Mouse (Mus musculus): ENCODE results near the gene Serpinb1a. TPM values are rescaled to one million over a fixed set of nuclear protein-coding genes. Genes with fewer than 3 reads are reported as not detected.

Gene Serpinb1a
- total and polyA plus RNA-seq, 2 experiments, result 5.1 to 11.2 TPM

DNA sequence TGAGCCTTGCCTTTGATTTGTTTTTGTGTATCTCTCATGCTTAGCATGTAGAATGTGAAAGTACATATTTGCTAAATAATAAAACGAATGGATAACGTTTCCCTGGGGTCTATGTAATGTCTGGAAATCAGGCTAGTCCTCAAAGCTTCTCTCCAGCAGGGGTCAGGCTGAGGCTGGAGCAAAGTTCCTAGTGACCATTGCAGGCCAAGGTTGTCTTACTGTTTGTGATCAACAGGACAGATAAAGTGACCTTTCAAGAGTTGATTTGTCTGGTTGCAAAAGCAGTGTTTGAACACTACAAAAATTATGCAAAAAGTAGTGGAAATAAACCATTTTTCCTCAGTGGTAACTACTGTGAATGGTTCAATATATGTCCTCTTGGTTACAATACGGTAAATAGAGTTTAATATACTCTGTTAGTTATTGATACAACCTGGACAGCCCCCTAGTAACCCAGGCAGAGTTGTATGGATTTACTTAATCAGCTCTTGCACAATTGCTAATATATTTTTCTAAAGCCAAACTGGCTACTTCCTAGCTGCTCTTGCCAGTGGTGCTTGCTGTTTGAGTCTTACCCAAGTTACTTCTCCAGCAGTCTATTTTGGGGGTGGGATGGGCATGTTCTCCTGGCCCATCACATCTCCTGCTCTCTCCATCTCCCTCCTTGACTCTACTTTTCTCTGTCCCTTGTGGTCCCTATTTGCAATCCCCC, 23.7 kb downstream of the Serpinb1a start:
- peak; percentile 51; the same call in 1 of the 2 replicates for TF ChIP-seq CTCF (IDR thresholded peaks at IDR 0.05; ENCODE audit: low read depth, low read length)
- no peak for TF ChIP-seq POLR2A (IDR thresholded peaks at IDR 0.05; ENCODE audit: extremely low read depth, insufficient read depth, low read length)
- Histone ChIP-seq H3K4me3 (ENCODE audit: insufficient read depth, low read depth, low read length) (no peak overlapping the region), H3K27ac (replicated peaks; ENCODE audit: insufficient read depth, low read depth, low read length) (peak overlapping the region; percentile 95), H3K9ac (ENCODE audit: low read depth, low read length) (peak overlapping the region; percentile 41; the same call in 1 of the 2 replicates), H3K36me3 (ENCODE audit: control insufficient read depth, insufficient read depth, low read length) (0 out of 2 replicates have a peak, but pooled peaks cover 2% of the 10 kb centered on the region), H3K4me1 (ENCODE audit: control insufficient read depth, insufficient read depth, low read length) (peaks cover 28% of the 10 kb centered on the region), H3K79me2 (ENCODE audit: control insufficient read depth, insufficient read depth, low read length) (no peaks in the 10 kb centered on the region), H3K27me3 (ENCODE audit: control insufficient read depth, insufficient read depth, low read length) (no peaks in the 10 kb centered on the region)
- 20% methylated on average over 3 of the region's 3 CpGs for WGBS
- peak; percentile 95 for DNase-seq (ENCODE audit: extremely low read depth, low read depth, low spot score)

- TF ChIP-seq POLR2A (IDR thresholded peaks at IDR 0.05; ENCODE audit: extremely low read depth, insufficient read depth, low read length) (no peak), CTCF (IDR thresholded peaks at IDR 0.05; ENCODE audit: low read depth, low read length) (no peak)
- Histone ChIP-seq H3K4me3 (ENCODE audit: insufficient read depth, low read depth, low read length) (no peak overlapping the region), H3K36me3 (ENCODE audit: control insufficient read depth, insufficient read depth, low read length) (peaks cover 5% of the 10 kb centered on the region), H3K9ac (ENCODE audit: low read depth, low read length) (no peak overlapping the region), H3K79me2 (ENCODE audit: control insufficient read depth, insufficient read depth, low read length) (no peaks in the 10 kb centered on the region), H3K4me1 (ENCODE audit: control insufficient read depth, insufficient read depth, low read length) (peaks cover 33% of the 10 kb centered on the region), H3K27me3 (ENCODE audit: control insufficient read depth, insufficient read depth, low read length) (no peaks in the 10 kb centered on the region), H3K27ac (replicated peaks; ENCODE audit: insufficient read depth, low read depth, low read length) (peak overlapping the region; percentile 82)
- 79% methylated on average over 8 of the region's 8 CpGs for WGBS
- no peak for DNase-seq (ENCODE audit: extremely low read depth, low read depth, low spot score)
These were observed 25.4 kb downstream of the Serpinb1a start for GRCm38 (mm10) chr13:32825546-32825945.

DNA sequence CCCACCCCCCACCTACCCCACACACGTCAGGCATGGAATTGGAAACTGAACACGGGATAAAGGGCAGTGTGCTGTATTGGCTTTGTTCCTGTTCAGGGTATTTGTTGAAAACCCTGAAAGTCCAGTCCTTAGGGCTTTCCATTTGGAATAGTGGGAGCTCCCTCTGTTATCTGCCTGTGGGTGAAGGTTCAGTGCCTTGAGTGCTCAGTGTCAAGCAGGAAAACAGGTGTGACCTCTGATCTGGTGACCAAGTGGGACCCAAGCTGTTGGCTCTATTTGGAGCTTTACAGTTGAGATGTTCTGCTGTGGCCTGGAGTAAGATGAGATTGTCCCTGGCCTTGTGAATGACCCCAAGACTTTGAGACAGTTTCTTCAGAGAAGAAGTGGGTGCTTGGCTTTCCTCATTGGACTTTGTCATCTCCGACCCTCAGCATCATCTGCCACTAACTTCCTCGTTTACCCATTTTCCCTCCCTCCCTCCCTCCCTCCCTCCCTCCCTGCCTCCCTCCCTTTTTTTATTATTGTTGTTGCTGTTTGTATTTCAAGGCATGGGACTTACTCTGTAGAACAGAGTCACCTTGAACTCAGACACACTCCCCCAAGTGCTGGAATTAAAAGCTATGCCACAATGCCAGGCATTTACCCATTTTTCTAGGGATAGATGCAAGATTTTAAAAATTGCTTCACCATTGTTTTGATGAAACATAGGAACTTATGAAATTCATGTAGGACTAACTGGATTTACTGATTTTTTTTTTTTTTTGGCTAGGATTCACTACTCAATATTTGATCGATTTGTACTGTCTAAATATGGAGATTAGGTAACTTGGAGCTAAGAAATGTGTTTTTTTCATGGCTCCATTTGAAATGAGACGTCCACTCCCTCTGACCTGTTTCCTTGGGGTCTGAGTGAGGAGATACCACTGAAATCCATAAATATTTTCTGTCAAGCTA, 26.3 kb downstream of the Serpinb1a start:
- Histone ChIP-seq H3K4me3 (ENCODE audit: insufficient read depth, low read depth, low read length) (no peak overlapping the region), H3K79me2 (ENCODE audit: control insufficient read depth, insufficient read depth, low read length) (no peaks in the 10 kb centered on the region), H3K9ac (ENCODE audit: low read depth, low read length) (no peak overlapping the region), H3K36me3 (ENCODE audit: control insufficient read depth, insufficient read depth, low read length) (peaks cover 5% of the 10 kb centered on the region), H3K27me3 (ENCODE audit: control insufficient read depth, insufficient read depth, low read length) (no peaks in the 10 kb centered on the region), H3K4me1 (ENCODE audit: control insufficient read depth, insufficient read depth, low read length) (peaks cover 33% of the 10 kb centered on the region), H3K27ac (replicated peaks; ENCODE audit: insufficient read depth, low read depth, low read length) (peak overlapping the region; percentile 88)
- peak; percentile 100 for DNase-seq (ENCODE audit: extremely low read depth, low read depth, low spot score)
- WGBS, result 17% methylated on average over 6 of the region's 6 CpGs
- no peak for TF ChIP-seq POLR2A (IDR thresholded peaks at IDR 0.05; ENCODE audit: extremely low read depth, insufficient read depth, low read length)
- TF ChIP-seq CTCF (IDR thresholded peaks at IDR 0.05; ENCODE audit: low read depth, low read length), result no peak

DNA sequence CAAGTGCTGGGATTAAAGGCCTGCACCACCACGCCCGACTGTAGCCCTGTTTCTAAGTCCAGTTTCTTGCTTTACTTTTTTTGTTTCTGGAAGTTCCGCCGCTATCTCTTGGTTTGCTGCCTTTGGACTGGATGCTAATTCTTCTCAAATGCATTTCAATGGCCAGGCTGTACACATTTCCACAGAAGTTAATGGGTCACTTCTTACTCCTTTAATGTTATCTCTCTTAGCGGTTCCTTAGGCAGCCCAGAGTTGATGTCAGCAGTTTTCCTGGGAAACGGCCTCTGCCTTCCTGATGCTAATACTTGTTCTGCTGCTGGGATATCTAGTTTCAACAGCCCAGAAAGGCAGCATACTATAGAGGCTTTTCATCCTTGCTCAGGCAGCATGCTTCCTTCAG, 27.9 kb downstream of the Serpinb1a start:
- Histone ChIP-seq H3K79me2 (ENCODE audit: control insufficient read depth, insufficient read depth, low read length) (no peaks in the 10 kb centered on the region), H3K4me1 (ENCODE audit: control insufficient read depth, insufficient read depth, low read length) (peaks cover 33% of the 10 kb centered on the region), H3K27me3 (ENCODE audit: control insufficient read depth, insufficient read depth, low read length) (no peaks in the 10 kb centered on the region), H3K4me3 (ENCODE audit: insufficient read depth, low read depth, low read length) (no peak overlapping the region), H3K27ac (replicated peaks; ENCODE audit: insufficient read depth, low read depth, low read length) (peak overlapping the region; percentile 64), H3K9ac (ENCODE audit: low read depth, low read length) (no peak overlapping the region), H3K36me3 (ENCODE audit: control insufficient read depth, insufficient read depth, low read length) (peaks cover 13% of the 10 kb centered on the region)
- DNase-seq (ENCODE audit: extremely low read depth, low read depth, low spot score), result peak; percentile 22
- TF ChIP-seq POLR2A (IDR thresholded peaks at IDR 0.05; ENCODE audit: extremely low read depth, insufficient read depth, low read length) (no peak), CTCF (IDR thresholded peaks at IDR 0.05; ENCODE audit: low read depth, low read length) (no peak)
- 71% methylated on average over 6 of the region's 6 CpGs for WGBS

GRCm38 (mm10) chr13:32821671-32822070, 29.3 kb downstream of the Serpinb1a start:
- 83% methylated on average over 4 of the region's 4 CpGs for WGBS
- Histone ChIP-seq H3K9ac (ENCODE audit: low read depth, low read length) (no peak overlapping the region), H3K27ac (replicated peaks; ENCODE audit: insufficient read depth, low read depth, low read length) (peak overlapping the region; percentile 76), H3K4me1 (ENCODE audit: control insufficient read depth, insufficient read depth, low read length) (peaks cover 26% of the 10 kb centered on the region), H3K27me3 (ENCODE audit: control insufficient read depth, insufficient read depth, low read length) (no peaks in the 10 kb centered on the region), H3K36me3 (ENCODE audit: control insufficient read depth, insufficient read depth, low read length) (peaks cover 23% of the 10 kb centered on the region), H3K4me3 (ENCODE audit: insufficient read depth, low read depth, low read length) (no peak overlapping the region), H3K79me2 (ENCODE audit: control insufficient read depth, insufficient read depth, low read length) (no peaks in the 10 kb centered on the region)
- TF ChIP-seq CTCF (IDR thresholded peaks at IDR 0.05; ENCODE audit: low read depth, low read length), result no peak
- peak; percentile 92 for DNase-seq (ENCODE audit: extremely low read depth, low read depth, low spot score)
